Mouse (Mus musculus) urinary bladder, postnatal 14 days (tissue): Measurements from ENCODE around the gene 2010111I01Rik.
A peak's percentile ranks its signal among the peaks of the same experiment; 100 is the strongest.
"Not testable (repeated sequence)": the region's sequence is repeated elsewhere in the genome, so short reads cannot be mapped to it uniquely, and the experiment has no call there.

ENCODE experiments used
- DNase-seq: peaks from one replicate; pipeline ENCODE4 v3.0.0; 2021; ENCODE audit warnings: low spot score

2010111I01Rik gene

GRCm38 (mm10) chr13:63290126-63290525, 325.4 kb downstream of the 2010111I01Rik start:
- no peak for DNase-seq

GRCm38 (mm10) chr13:63291016-63291415, 326.3 kb downstream of the 2010111I01Rik start:
- DNase-seq: no peak

GRCm38 (mm10) chr13:63293647-63294046, 329.0 kb downstream of the 2010111I01Rik start:
- DNase-seq: no peak

GRCm38 (mm10) chr13:63294359-63295193, 329.9 kb downstream of the 2010111I01Rik start:
- no peak for DNase-seq

- no peak for DNase-seq
Observed at GRCm38 (mm10) chr13:63296300-63296699, 331.6 kb downstream of the 2010111I01Rik start.

GRCm38 (mm10) chr13:63297003-63297402, 332.3 kb downstream of the 2010111I01Rik start:
- no peak for DNase-seq

GRCm38 (mm10) chr13:63297933-63298332, 333.2 kb downstream of the 2010111I01Rik start:
- no peak for DNase-seq

GRCm38 (mm10) chr13:63298931-63299330, 334.2 kb downstream of the 2010111I01Rik start:
- DNase-seq: no peak

GRCm38 (mm10) chr13:63300929-63301328, 336.2 kb downstream of the 2010111I01Rik start:
- DNase-seq: no peak

GRCm38 (mm10) chr13:63301764-63302209, 337.1 kb downstream of the 2010111I01Rik start:
- DNase-seq: no peak

GRCm38 (mm10) chr13:63302381-63302780, 337.7 kb downstream of the 2010111I01Rik start:
- no peak for DNase-seq

GRCm38 (mm10) chr13:63304124-63304792, 339.6 kb downstream of the 2010111I01Rik start:
- DNase-seq: peak; percentile 45

GRCm38 (mm10) chr13:63304799-63305159, 340.1 kb downstream of the 2010111I01Rik start:
- no peak for DNase-seq

GRCm38 (mm10) chr13:63305160-63306011, 340.7 kb downstream of the 2010111I01Rik start:
- peak; percentile 46 for DNase-seq

- DNase-seq: no peak
Observed at GRCm38 (mm10) chr13:63306768-63307167, 342.1 kb downstream of the 2010111I01Rik start.

- DNase-seq: no peak
Observed at GRCm38 (mm10) chr13:63309563-63309962, 344.9 kb downstream of the 2010111I01Rik start.

- no peak for DNase-seq
Observed at GRCm38 (mm10) chr13:63311156-63311555, 346.5 kb downstream of the 2010111I01Rik start.

- DNase-seq: no peak
Observed at GRCm38 (mm10) chr13:63313247-63313646, 348.6 kb downstream of the 2010111I01Rik start.

- no peak for DNase-seq
Observed at GRCm38 (mm10) chr13:63313748-63314607, 349.3 kb downstream of the 2010111I01Rik start.

- no peak for DNase-seq
Observed at GRCm38 (mm10) chr13:63314608-63314920, 349.9 kb downstream of the 2010111I01Rik start.

GRCm38 (mm10) chr13:63315111-63315510, 350.4 kb downstream of the 2010111I01Rik start:
- DNase-seq: not testable (repeated sequence)
